Mouse (Mus musculus) embryo, embryonic 10 days (tissue): Measurements from ENCODE around the gene Kif1a.
A peak's percentile ranks its signal among the peaks of the same experiment; 100 is the strongest.

ENCODE experiments used
- DNase-seq: peaks from one replicate; pipeline ENCODE4 v3.0.0-alpha.2; 2015; ENCODE audit warnings: low spot score

Kif1a gene

GRCm38 (mm10) chr1:93020602-93021001 lies 81.1 kb downstream of the Kif1a start:
- DNase-seq: no peak

- DNase-seq: no peak
Measured at GRCm38 (mm10) chr1:93018716-93019115, 83.0 kb downstream of the Kif1a start.

- DNase-seq: no peak
Measured at GRCm38 (mm10) chr1:93015136-93015535, 86.6 kb downstream of the Kif1a start.

- DNase-seq: peak; percentile 78
Measured at GRCm38 (mm10) chr1:93014460-93014859, 87.3 kb downstream of the Kif1a start.

- DNase-seq: no peak
Measured at GRCm38 (mm10) chr1:93013367-93013766, 88.4 kb downstream of the Kif1a start.

GRCm38 (mm10) chr1:93012103-93012585 lies 89.6 kb downstream of the Kif1a start:
- DNase-seq: no peak

GRCm38 (mm10) chr1:93010731-93011130 lies 91.0 kb downstream of the Kif1a start:
- peak; percentile 16 for DNase-seq

- DNase-seq: no peak
Measured at GRCm38 (mm10) chr1:93009196-93009595, 92.6 kb downstream of the Kif1a start.

GRCm38 (mm10) chr1:93006061-93006460 lies 95.7 kb downstream of the Kif1a start, which contains the start of gene Aqp12:
TSS of gene Aqp12 (plus strand) at chr1:93006334.
- DNase-seq: no peak

- no peak for DNase-seq
Measured at GRCm38 (mm10) chr1:92992880-92993279, 108.9 kb downstream of the Kif1a start.

- DNase-seq: no peak
Measured at GRCm38 (mm10) chr1:92992214-92992855, 109.4 kb downstream of the Kif1a start.

- no peak for DNase-seq
Measured at GRCm38 (mm10) chr1:92989891-92990290, 111.9 kb downstream of the Kif1a start.

- no peak for DNase-seq
Measured at GRCm38 (mm10) chr1:92988894-92989293, 112.9 kb downstream of the Kif1a start.

- no peak for DNase-seq
Measured at GRCm38 (mm10) chr1:92984999-92985398, 116.8 kb downstream of the Kif1a start.

GRCm38 (mm10) chr1:92982931-92983605 lies 118.7 kb downstream of the Kif1a start:
- DNase-seq: no peak

GRCm38 (mm10) chr1:92981056-92981845 lies 120.5 kb downstream of the Kif1a start:
- no peak for DNase-seq

GRCm38 (mm10) chr1:92979073-92979602 lies 122.6 kb downstream of the Kif1a start:
- no peak for DNase-seq

GRCm38 (mm10) chr1:92978645-92979044 lies 123.1 kb downstream of the Kif1a start:
- no peak for DNase-seq

- no peak for DNase-seq
Measured at GRCm38 (mm10) chr1:92976141-92976566, 125.6 kb downstream of the Kif1a start.

- DNase-seq: no peak
Measured at GRCm38 (mm10) chr1:92972854-92973253, 128.9 kb downstream of the Kif1a start.

- no peak for DNase-seq
Measured at GRCm38 (mm10) chr1:92971879-92972795, 129.6 kb downstream of the Kif1a start.
